Mouse (Mus musculus) retina, embryonic 14.5 days (tissue): ENCODE data around the gene Cav2.

Experiments
- DNase-seq: peaks from one replicate; pipeline ENCODE4 v3.0.0-alpha.2; 2015; ENCODE audit warnings: low spot score

Gene Cav2

GRCm38 (mm10) chr6:17314241-17314640 lies 33.3 kb downstream of the Cav2 start:
- DNase-seq, result no peak

- DNase-seq, result no peak
Measured at GRCm38 (mm10) chr6:17314659-17315616, 34.0 kb downstream of the Cav2 start.

- no peak for DNase-seq
Measured at GRCm38 (mm10) chr6:17316294-17317166, 35.5 kb downstream of the Cav2 start.

- DNase-seq, result no peak
Measured at GRCm38 (mm10) chr6:17317167-17317524, 36.2 kb downstream of the Cav2 start.

GRCm38 (mm10) chr6:17317944-17318343 lies 37.0 kb downstream of the Cav2 start:
- DNase-seq, result no peak

- DNase-seq, result no peak
Measured at GRCm38 (mm10) chr6:17321976-17322375, 41.0 kb downstream of the Cav2 start.

GRCm38 (mm10) chr6:17327216-17327615 lies 46.2 kb downstream of the Cav2 start:
- DNase-seq, result no peak

- DNase-seq, result no peak
Measured at GRCm38 (mm10) chr6:17329801-17330200, 48.8 kb downstream of the Cav2 start.

- no peak for DNase-seq
Measured at GRCm38 (mm10) chr6:17337724-17338123, 56.7 kb downstream of the Cav2 start.
